Mouse (Mus musculus): Measurements from ENCODE around the gene Gm20379.

DNA sequence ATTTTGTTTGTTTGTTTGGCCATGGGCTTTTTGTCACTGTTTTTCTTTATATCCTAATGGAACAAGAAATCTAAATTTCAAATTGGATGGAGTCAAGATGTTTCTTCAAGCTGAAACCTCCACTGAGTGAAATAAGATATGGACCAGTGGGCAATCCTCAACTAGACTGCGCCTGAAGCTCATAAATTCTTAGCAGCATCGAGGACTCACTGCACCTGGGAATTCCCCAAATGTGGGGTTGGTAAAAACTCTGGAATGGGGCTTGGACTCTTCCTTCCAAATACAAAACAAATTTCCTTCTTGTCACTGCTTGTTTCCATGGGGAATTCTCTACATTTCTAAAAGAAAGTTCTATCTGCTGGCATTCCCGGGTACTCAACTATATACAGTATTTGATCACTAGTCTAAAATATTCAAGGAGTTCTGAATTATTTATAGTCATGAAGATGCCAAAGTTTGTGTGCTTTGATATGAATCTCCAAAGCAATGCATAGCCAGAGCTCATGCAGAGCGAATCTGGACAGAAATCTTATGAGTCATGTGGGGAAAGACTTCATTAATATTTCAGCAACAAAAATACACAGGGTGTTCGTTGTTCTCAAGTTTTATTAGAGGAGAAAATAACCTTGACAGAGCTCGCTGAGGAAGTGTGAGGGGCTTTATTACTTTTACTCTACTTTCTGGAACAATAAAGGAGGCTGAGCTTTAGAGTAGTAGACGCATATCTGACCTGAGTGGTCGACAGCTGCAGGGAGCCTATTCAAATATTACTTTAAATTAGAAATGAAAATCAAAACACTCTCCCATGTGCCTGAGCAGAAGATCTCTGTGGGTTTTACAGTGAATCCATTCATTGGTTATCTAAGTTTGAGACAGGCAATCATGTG is 2.5 kb upstream of the Gm20379 start:
- TF ChIP-seq CTCF (IDR thresholded peaks at IDR 0.05; ENCODE audit: low read depth, low read length) (no peak), TAL1 (conservative IDR thresholded peaks at IDR 0.05; ENCODE audit: low read depth, low read length) (no peak), POLR2AphosphoS5 (IDR thresholded peaks at IDR 0.05; ENCODE audit: insufficient replicate concordance, low read depth, low read length) (no peak), GATA1 (IDR thresholded peaks at IDR 0.05; ENCODE audit: borderline replicate concordance, low read length) (no peak), GATA2 (IDR thresholded peaks at IDR 0.05; ENCODE audit: borderline replicate concordance, low read depth, low read length) (no peak)

Data from G1E (cell line).